Mouse (Mus musculus) fibroblast of lung, adult 2 months (primary cell): ENCODE data around the gene Pkhd1.

Experiments used
- DNase-seq: peaks from one replicate; pipeline ENCODE4 v3.0.0-alpha.2; 2011; ENCODE audit warnings: low read depth

Pkhd1 gene

GRCm38 (mm10) chr1:20617849-20618530, at the start of gene Pkhd1:
TSS of gene Pkhd1 (minus strand) at chr1:20618064.
- DNase-seq, result no peak

GRCm38 (mm10) chr1:20667567-20667966, 49.7 kb upstream of the Pkhd1 start:
- no peak for DNase-seq

GRCm38 (mm10) chr1:20666233-20666632, 48.4 kb upstream of the Pkhd1 start:
- DNase-seq, result no peak

- no peak for DNase-seq
Observed at GRCm38 (mm10) chr1:20655085-20655484, 37.2 kb upstream of the Pkhd1 start.

- no peak for DNase-seq
Observed at GRCm38 (mm10) chr1:20653513-20654506, 35.9 kb upstream of the Pkhd1 start.

GRCm38 (mm10) chr1:20634856-20635255, 17.0 kb upstream of the Pkhd1 start:
- DNase-seq, result no peak

- DNase-seq, result no peak
Observed at GRCm38 (mm10) chr1:20633276-20633869, 15.5 kb upstream of the Pkhd1 start.

GRCm38 (mm10) chr1:20624564-20624963, 6.7 kb upstream of the Pkhd1 start:
- no peak for DNase-seq

- no peak for DNase-seq
Observed at GRCm38 (mm10) chr1:20623375-20623774, 5.5 kb upstream of the Pkhd1 start.

- no peak for DNase-seq
Observed at GRCm38 (mm10) chr1:20620611-20621010, 2.7 kb upstream of the Pkhd1 start.

- peak; percentile 15 for DNase-seq
Observed at GRCm38 (mm10) chr1:20619363-20619762, 1.5 kb upstream of the Pkhd1 start.

- peak; percentile 26 for DNase-seq
Observed at GRCm38 (mm10) chr1:20612643-20613042, 5.2 kb downstream of the Pkhd1 start.

GRCm38 (mm10) chr1:20605489-20605888, 12.4 kb downstream of the Pkhd1 start:
- no peak for DNase-seq

- no peak for DNase-seq
Observed at GRCm38 (mm10) chr1:20590488-20590887, 27.4 kb downstream of the Pkhd1 start.

GRCm38 (mm10) chr1:20571469-20571868, 46.4 kb downstream of the Pkhd1 start:
- DNase-seq, result no peak

- DNase-seq, result no peak
Observed at GRCm38 (mm10) chr1:20569430-20569829, 48.4 kb downstream of the Pkhd1 start.

- DNase-seq, result no peak
Observed at GRCm38 (mm10) chr1:20558443-20558842, 59.4 kb downstream of the Pkhd1 start.

GRCm38 (mm10) chr1:20554398-20554797, 63.5 kb downstream of the Pkhd1 start:
- DNase-seq, result peak; percentile 4

GRCm38 (mm10) chr1:20551334-20551733, 66.5 kb downstream of the Pkhd1 start:
- no peak for DNase-seq

- no peak for DNase-seq
Observed at GRCm38 (mm10) chr1:20544526-20544925, 73.3 kb downstream of the Pkhd1 start.

- peak; percentile 11 for DNase-seq
Observed at GRCm38 (mm10) chr1:20513364-20514084, 104.3 kb downstream of the Pkhd1 start.

GRCm38 (mm10) chr1:20498965-20499364, 118.9 kb downstream of the Pkhd1 start:
- DNase-seq, result no peak
